Mouse (Mus musculus) hindbrain, embryonic 10.5 days (tissue): ENCODE measurements at regions not wholly inside any gene's neighbourhood (a gene's known extent, or its start where the extent isn't known, plus 50 kb on each side); places are given as distances from the start of the nearest gene placed in this dataset.
A peak's percentile ranks its signal among the peaks of the same experiment; 100 is the strongest.

Experiments
- DNase-seq: peaks from one replicate; pipeline ENCODE4 v3.0.0-alpha.2; 2017; ENCODE audit warnings: low spot score
- H3K27ac ChIP-seq: fragments of 300-500 bp; sonication (generic); 2 replicates; pipeline ENCODE4 v1.5.1; 2016; ENCODE audit warnings: mild to moderate bottlenecking, moderate library complexity
- H3K27me3 ChIP-seq: fragments of 300-500 bp; sonication (generic); 2 replicates; pipeline ENCODE4 v1.6.1; 2016; ENCODE audit warnings: mild to moderate bottlenecking; ENCODE audit not compliant: poor library complexity, insufficient read depth, severe bottlenecking
- H3K36me3 ChIP-seq: fragments of 300-500 bp; sonication (generic); 2 replicates; pipeline ENCODE4 v1.6.1; 2016; ENCODE audit warnings: mild to moderate bottlenecking, moderate library complexity
- H3K4me1 ChIP-seq: fragments of 300-500 bp; sonication (generic); replicated peaks from 2 replicates; pipeline ENCODE4 v1.6.1; 2016; ENCODE audit warnings: mild to moderate bottlenecking
- H3K4me3 ChIP-seq: fragments of 300-500 bp; sonication (generic); 2 replicates; pipeline ENCODE4 v1.5.1; 2016; ENCODE audit warnings: mild to moderate bottlenecking, moderate library complexity
- H3K9me3 ChIP-seq: fragments of 300-500 bp; sonication (generic); 2 replicates; pipeline ENCODE4 v1.6.1; 2016; ENCODE audit warnings: mild to moderate bottlenecking, moderate library complexity
- WGBS: fragments of 180-500 bp; shearing (Covaris S2); methylation state at CpG from one replicate; pipeline ENCODE4 v1.1.7; 2016; 5-methylcytosine and 5-hydroxymethylcytosine counted together

DNA sequence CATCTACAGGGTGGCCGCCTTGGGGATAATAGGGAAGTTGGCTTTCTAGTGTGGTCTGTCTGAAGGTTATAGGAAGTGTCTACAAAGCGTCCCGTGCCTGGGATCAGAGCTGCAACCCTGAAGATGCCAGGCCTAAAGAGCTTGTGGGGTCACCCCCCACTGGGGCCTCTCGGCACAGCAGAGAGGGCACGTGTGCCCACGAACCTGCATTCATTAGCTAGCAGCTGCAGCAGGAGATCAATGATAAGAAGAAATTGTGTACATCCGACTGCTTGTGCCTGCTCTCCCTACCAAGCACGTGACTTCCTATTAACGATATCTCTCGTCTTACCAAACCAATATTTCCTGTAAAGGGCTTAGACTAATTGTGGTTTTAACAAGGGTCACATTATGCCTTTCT, 200.9 kb downstream of the Maf start:
- no peaks in the 10 kb centered on the region for H3K9me3 ChIP-seq
- WGBS, result 80% methylated on average over 10 of the region's 10 CpGs
- no peaks in the 10 kb centered on the region for H3K36me3 ChIP-seq
- H3K4me1 ChIP-seq, result no peaks in the 10 kb centered on the region
- no peak overlapping the region for H3K27ac ChIP-seq
- no peaks in the 10 kb centered on the region for H3K27me3 ChIP-seq
- DNase-seq, result no peak
- no peak overlapping the region for H3K4me3 ChIP-seq

DNA sequence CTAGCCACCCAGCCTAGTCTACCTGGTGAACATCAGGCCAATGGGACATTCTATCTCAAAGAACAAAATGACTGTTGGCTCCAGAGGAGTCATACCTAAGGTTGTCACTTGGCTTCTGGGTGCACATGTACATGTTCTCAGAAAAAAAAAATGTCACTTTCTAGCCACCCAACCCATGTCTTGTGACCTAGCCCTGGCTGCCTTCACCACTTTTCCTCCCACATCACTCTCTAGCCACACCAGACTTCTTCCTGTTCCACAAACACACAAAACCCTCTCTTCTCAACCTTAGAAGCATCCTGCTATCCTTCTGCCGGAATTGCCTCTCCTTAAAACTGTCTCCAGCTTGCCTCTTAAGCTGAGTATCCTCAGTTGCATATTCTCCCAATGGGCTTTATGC, 211.6 kb downstream of the Maf start:
- H3K4me3 ChIP-seq, result no peak overlapping the region
- no peak for DNase-seq
- WGBS, result 92% methylated on average over 1 of the region's 1 CpGs
- no peaks in the 10 kb centered on the region for H3K9me3 ChIP-seq
- no peak overlapping the region for H3K27ac ChIP-seq
- H3K27me3 ChIP-seq, result no peaks in the 10 kb centered on the region
- H3K4me1 ChIP-seq, result no peaks in the 10 kb centered on the region
- H3K36me3 ChIP-seq, result no peaks in the 10 kb centered on the region

DNA sequence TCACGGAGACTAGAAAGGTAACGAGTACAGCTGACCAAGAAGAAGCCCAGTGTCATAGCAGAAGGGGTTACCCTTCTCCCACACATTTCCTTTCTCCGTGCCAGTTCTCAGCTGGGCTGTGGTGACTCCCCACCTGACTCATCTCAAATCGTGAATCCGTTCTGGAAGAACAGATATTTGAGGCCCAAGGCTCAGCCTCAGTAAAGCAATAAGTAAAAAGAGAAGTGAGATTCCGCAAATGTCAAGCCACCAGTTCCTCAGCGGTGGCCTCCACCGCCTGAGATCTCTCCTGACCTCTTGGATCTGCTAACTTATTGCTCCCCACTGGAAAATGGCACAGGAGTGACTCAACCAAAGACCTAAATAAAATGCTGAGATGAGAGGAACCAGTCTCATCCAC, 213.2 kb downstream of the Maf start:
- no peaks in the 10 kb centered on the region for H3K9me3 ChIP-seq
- H3K4me3 ChIP-seq, result no peak overlapping the region
- H3K4me1 ChIP-seq, result no peaks in the 10 kb centered on the region
- no peaks in the 10 kb centered on the region for H3K27me3 ChIP-seq
- 94% methylated on average over 8 of the region's 8 CpGs for WGBS
- no peaks in the 10 kb centered on the region for H3K36me3 ChIP-seq
- H3K27ac ChIP-seq, result no peak overlapping the region
- no peak for DNase-seq

DNA sequence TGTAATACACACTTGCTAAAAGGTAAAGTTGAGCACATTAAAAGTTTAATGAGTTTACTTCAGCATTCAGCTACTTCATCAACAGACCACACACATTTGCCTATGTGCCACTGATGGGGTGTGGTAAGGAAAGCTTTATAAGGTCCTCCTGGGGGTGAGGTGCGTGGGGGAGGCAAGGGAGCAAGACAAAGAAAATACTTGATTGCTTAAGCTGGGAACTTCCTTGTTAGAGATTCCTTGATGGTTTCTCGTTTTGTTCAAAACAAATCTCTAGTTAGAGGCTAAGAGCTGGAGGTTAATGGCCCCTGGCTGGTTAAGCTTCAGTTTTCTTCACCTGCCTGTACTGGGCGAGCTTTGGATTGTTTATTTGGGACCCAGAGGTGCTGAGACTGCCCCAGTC, 220.7 kb downstream of the Maf start:
- no peaks in the 10 kb centered on the region for H3K9me3 ChIP-seq
- DNase-seq, result no peak
- H3K27ac ChIP-seq, result no peak overlapping the region; the same call in 1 of the 2 replicates
- H3K27me3 ChIP-seq, result no peaks in the 10 kb centered on the region
- no peaks in the 10 kb centered on the region for H3K36me3 ChIP-seq
- H3K4me3 ChIP-seq, result no peak overlapping the region
- peaks cover 14% of the 10 kb centered on the region for H3K4me1 ChIP-seq
- 42% methylated on average over 3 of the region's 3 CpGs for WGBS

DNA sequence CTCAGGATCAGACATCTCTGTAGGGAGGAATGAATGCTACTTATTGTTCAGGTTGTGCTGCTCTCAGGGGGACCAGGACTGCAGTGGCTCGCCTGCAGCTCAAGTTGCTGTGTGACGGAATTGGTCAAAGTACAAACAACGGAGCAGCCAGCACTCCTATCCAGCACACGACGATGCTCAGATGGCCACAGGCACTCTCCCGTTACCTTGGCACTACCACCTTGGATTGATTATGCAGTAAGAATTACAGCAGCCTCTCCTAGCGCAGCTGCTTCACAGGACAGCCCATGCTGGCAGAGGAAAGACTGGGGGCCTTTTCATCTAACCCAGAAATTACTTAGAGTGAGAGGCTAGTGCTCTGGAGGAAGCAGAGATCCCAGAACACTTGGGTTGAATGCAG, 226.5 kb downstream of the Maf start:
- Histone ChIP-seq H3K4me3 (no peak overlapping the region), H3K9me3 (no peaks in the 10 kb centered on the region), H3K36me3 (no peaks in the 10 kb centered on the region), H3K4me1 (peaks cover 24% of the 10 kb centered on the region), H3K27ac (no peak overlapping the region), H3K27me3 (no peaks in the 10 kb centered on the region)
- peak; percentile 5 for DNase-seq
- whole genome bisulfite sequencing, result 40% methylated on average over 7 of the region's 7 CpGs

DNA sequence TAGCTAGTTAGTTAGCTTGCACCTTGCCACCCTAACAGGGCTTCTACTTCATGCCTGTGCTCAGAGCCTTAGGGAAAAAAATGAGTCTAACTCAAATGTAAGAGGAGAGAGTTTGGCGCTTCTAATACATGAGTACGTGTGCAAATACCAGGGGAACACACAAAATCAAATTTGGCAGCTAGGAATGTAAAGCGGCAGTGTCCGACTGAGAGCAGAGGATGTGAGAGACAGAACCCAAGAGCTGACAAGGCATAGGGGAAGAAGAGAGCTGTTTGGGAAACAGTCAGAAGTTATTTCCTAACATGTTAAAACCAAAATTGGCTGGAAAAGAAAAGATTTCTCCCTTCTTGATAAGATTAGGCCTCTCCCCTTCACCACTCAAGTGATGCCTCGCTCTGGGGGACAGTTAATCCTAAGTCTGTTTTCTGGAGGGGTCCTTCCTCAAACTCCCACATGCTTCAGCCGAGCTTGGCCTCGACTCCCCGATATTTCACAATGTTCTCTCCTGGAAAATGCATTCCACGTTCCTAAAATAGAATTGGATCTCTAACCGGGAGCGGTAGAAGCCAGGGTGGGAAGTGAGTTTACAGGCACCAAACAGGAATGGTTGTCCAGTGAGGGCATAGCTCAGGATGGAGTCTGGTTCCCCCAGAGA, 229.1 kb downstream of the Maf start:
- WGBS, result 88% methylated on average over 11 of the region's 11 CpGs
- no peak overlapping the region for H3K4me3 ChIP-seq
- H3K4me1 ChIP-seq, result peaks cover 23% of the 10 kb centered on the region
- H3K27ac ChIP-seq, result no peak overlapping the region
- no peaks in the 10 kb centered on the region for H3K36me3 ChIP-seq
- H3K27me3 ChIP-seq, result no peaks in the 10 kb centered on the region
- DNase-seq, result no peak
- no peaks in the 10 kb centered on the region for H3K9me3 ChIP-seq

DNA sequence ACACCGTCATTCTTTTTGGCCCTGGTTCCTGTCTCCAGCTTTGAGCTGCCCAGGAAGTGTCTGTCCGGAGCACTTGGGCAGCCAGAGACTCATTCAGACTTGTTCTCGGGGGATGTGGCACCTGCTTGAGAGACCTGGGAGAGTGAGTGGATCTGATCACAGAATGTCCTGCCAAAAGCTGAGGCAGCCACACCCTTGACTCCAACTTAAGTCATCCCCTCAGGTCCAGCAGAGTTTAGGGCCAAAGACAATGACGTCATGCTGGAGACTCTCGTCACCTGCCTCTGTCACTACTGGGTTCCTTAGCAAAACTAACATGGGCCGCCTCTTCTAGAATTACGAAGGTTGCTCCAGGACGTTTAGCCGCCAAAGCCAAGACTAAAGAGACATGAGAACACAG, 231.5 kb downstream of the Maf start:
- H3K27me3 ChIP-seq, result no peaks in the 10 kb centered on the region
- H3K36me3 ChIP-seq, result no peaks in the 10 kb centered on the region
- 90% methylated on average over 9 of the region's 9 CpGs for WGBS
- H3K27ac ChIP-seq, result no peak overlapping the region
- H3K4me3 ChIP-seq, result no peak overlapping the region
- H3K4me1 ChIP-seq, result peaks cover 7% of the 10 kb centered on the region
- no peak for DNase-seq
- no peaks in the 10 kb centered on the region for H3K9me3 ChIP-seq

DNA sequence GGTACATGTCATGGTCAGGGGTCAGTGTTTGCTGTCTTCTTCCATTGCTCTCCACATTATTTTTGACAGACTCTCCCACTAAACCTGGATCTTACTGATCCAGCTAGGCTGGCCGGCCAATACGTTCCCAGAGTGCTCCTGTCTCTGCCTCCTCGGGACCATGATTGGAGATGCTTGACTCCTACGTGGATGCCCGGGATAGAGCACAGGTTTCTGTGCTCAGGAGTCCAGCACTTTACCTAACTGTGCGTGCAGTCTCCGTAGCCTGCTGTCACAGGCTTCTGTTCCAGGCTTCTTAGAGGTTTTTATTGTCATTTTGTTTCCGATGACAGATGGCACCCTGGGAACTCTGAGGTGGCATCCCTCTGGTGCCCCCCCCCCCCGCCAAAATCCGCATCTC, 232.4 kb downstream of the Maf start:
- H3K4me3 ChIP-seq, result no peak overlapping the region
- H3K4me1 ChIP-seq, result no peaks in the 10 kb centered on the region; the same call in 1 of the 2 replicates
- no peaks in the 10 kb centered on the region for H3K36me3 ChIP-seq
- no peaks in the 10 kb centered on the region for H3K27me3 ChIP-seq
- H3K27ac ChIP-seq, result no peak overlapping the region
- DNase-seq, result no peak
- no peaks in the 10 kb centered on the region for H3K9me3 ChIP-seq
- whole genome bisulfite sequencing, result 84% methylated on average over 10 of the region's 10 CpGs

DNA sequence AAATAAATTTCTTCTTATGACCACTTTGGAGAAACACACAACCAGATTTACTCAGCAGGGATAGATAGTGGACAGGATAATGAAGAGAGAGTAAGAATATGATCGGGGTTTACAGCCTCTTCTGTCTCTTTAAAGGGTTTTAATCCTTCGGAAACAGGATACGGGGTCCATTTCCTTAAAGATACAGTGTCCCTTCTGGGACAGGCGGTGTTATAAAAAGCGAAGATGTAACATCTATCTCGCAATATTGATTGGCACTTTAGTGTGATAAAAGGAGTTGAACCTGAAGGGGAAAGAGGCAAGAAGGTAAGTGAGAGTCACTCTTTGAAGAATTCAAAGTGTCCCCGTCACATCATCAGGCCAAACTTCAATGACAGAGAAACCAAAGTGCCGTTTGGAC, 233.6 kb downstream of the Maf start:
- no peak for DNase-seq
- H3K4me3 ChIP-seq, result no peak overlapping the region
- no peaks in the 10 kb centered on the region for H3K36me3 ChIP-seq
- H3K27me3 ChIP-seq, result no peaks in the 10 kb centered on the region
- WGBS, result 83% methylated on average over 8 of the region's 8 CpGs
- H3K27ac ChIP-seq, result no peak overlapping the region
- no peaks in the 10 kb centered on the region; the same call in 1 of the 2 replicates for H3K4me1 ChIP-seq
- no peaks in the 10 kb centered on the region for H3K9me3 ChIP-seq

DNA sequence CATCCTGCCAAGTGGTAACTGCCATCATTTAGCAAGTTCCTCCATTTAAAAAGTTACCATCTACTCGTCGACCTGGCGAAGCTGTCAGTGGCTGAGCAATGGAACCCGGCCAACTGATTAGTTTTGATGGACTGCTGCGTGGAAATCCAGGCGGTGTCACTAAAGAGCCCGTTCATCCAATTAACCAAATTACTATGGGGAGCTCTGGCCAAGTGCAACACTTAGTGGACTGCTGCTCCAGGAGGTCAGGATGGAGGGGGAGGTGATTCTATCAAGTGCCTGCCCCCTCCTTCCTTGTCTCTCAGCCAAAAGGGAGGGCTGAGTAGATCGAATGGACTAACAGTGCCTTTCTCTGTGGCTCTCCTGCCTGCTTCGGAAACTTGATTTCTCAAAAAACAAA, 241.0 kb downstream of the Maf start:
- 54% methylated on average over 9 of the region's 9 CpGs for WGBS
- no peak overlapping the region for H3K27ac ChIP-seq
- DNase-seq, result no peak
- H3K4me3 ChIP-seq, result no peak overlapping the region
- H3K9me3 ChIP-seq, result no peaks in the 10 kb centered on the region
- H3K4me1 ChIP-seq, result peaks cover 12% of the 10 kb centered on the region
- H3K36me3 ChIP-seq, result no peaks in the 10 kb centered on the region
- H3K27me3 ChIP-seq, result no peaks in the 10 kb centered on the region

DNA sequence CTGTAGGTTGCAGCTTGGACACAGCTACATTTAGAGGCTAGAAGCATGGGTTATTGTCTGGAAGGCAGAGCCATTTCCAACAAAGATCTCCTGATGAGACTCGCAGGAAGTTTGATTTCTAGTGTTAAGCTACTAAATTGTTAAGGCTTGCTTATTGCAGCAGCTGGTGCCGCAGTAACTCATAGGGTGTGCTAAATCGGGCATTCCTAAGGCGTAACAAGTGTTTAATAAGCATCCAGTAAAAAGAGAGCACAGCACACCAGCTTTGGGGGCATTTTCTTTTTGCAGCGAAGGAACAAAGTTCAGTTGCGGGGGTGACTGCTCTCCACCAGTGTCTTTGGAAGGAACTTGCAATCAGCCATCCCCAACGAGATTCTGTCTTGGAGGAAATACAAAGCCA, 241.5 kb downstream of the Maf start:
- Histone ChIP-seq H3K36me3 (no peaks in the 10 kb centered on the region), H3K4me3 (no peak overlapping the region), H3K27ac (no peak overlapping the region), H3K4me1 (peaks cover 12% of the 10 kb centered on the region), H3K27me3 (no peaks in the 10 kb centered on the region), H3K9me3 (no peaks in the 10 kb centered on the region)
- DNase-seq, result no peak
- 67% methylated on average over 7 of the region's 7 CpGs for WGBS

DNA sequence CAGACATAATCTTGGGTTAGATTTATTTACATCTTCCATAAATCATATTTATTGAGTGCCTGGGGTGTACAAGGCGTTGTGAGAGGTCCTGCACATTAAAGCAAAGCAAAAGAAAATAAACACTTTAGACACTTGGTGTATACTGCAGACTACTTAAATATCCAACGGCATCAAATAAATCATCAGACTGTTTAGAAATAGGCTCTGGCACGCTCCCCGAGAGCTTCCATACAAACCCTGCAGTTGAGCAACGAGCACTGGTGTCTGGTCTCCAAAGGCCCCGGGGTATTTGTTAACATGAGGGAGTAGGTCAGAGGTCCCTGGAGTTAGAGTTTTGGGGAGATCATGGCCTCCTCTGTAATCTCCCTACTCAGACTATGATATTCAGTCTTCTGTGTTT, 244.9 kb downstream of the Maf start:
- no peak overlapping the region for H3K27ac ChIP-seq
- H3K4me3 ChIP-seq, result no peak overlapping the region
- no peaks in the 10 kb centered on the region for H3K27me3 ChIP-seq
- WGBS, result 76% methylated on average over 6 of the region's 6 CpGs
- peaks cover 12% of the 10 kb centered on the region for H3K4me1 ChIP-seq
- no peaks in the 10 kb centered on the region for H3K36me3 ChIP-seq
- no peak for DNase-seq
- H3K9me3 ChIP-seq, result no peaks in the 10 kb centered on the region

DNA sequence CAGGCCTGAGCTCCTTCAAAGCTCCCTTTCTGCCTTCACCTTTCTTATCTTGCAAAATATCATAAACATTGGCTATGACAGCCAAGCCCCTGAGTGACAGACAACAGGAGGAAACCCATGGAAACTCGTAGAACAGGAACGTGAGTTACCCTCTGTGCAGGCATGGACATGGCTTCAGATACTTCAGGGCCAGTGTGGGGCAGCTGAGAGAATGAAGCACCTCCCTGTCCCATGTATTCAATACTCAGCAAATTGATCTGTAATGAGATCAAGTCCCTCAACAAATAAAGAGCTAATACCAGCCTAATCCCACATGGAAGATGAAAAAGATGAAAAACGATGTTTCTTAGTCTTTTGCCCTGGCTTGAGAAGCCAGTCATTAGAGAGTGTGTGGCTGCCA, 249.5 kb downstream of the Maf start:
- Histone ChIP-seq H3K27ac (no peak overlapping the region), H3K36me3 (no peaks in the 10 kb centered on the region), H3K4me1 (peaks cover 11% of the 10 kb centered on the region), H3K4me3 (no peak overlapping the region), H3K27me3 (no peaks in the 10 kb centered on the region), H3K9me3 (no peaks in the 10 kb centered on the region)
- no peak for DNase-seq
- WGBS, result 73% methylated on average over 3 of the region's 3 CpGs

DNA sequence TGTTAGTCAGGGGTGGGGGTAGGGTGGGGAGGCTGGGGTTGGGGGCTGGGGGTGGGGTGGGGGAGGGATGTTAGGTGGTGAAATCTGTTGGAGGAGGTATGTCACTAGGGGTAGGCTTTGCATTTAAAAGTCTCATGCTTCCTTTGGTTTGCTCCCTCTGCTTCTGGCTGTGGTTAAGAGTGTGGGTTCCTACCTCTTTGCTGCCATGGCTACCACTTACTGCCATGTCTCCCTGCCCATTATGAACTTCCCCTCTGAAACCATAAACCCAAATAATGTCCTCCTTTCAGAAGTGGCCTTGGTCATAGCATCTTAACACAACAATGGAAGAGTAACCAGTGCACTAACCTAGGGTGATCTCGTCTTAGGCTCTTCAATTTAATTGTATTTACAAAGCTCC, 256.8 kb downstream of the Maf start:
- H3K9me3 ChIP-seq, result no peaks in the 10 kb centered on the region
- H3K27me3 ChIP-seq, result no peaks in the 10 kb centered on the region
- H3K27ac ChIP-seq, result no peak overlapping the region
- H3K36me3 ChIP-seq, result no peaks in the 10 kb centered on the region
- peaks cover 11% of the 10 kb centered on the region for H3K4me1 ChIP-seq
- 69% methylated on average over 1 of the region's 1 CpGs for WGBS
- no peak overlapping the region for H3K4me3 ChIP-seq
- DNase-seq, result no peak
